Mouse (Mus musculus) spleen, adult 2 months (tissue): ENCODE data around the gene Ddx19a. TPM values are rescaled to one million over a fixed set of nuclear protein-coding genes. Genes with fewer than 3 reads are reported as not detected.

Source experiments
- DNase-seq, 2 experiments: peaks; one replicate each; pipeline versions ENCODE4 v3.0.0 to v3.0.0-alpha.2; 2012 to 2021; ENCODE audit warnings: low spot score in 2 of 2, low read depth in 1 of 2
- H3K27ac ChIP-seq: fragments of 200-500 bp; 2 replicates; pipeline ENCODE4 v1.5.1; 2012; ENCODE audit warnings: low read length, inconsistent platforms; ENCODE audit not compliant: insufficient read depth
- H3K27me3 ChIP-seq: fragments of 200-500 bp; 2 replicates; pipeline ENCODE4 v1.6.1; 2012; ENCODE audit warnings: mild to moderate bottlenecking, moderate library complexity, low read length, inconsistent platforms; ENCODE audit not compliant: control insufficient read depth, insufficient read depth
- H3K36me3 ChIP-seq: fragments of 200-500 bp; 2 replicates; pipeline ENCODE4 v1.6.1; 2012; ENCODE audit warnings: mild to moderate bottlenecking, low read length, inconsistent platforms; ENCODE audit not compliant: control insufficient read depth, insufficient read depth
- H3K4me1 ChIP-seq: fragments of 200-500 bp; 2 replicates; pipeline ENCODE4 v1.6.1; 2011; ENCODE audit warnings: inconsistent platforms; ENCODE audit not compliant: control insufficient read depth, insufficient read depth, insufficient read length
- H3K4me3 ChIP-seq: fragments of 200-500 bp; 2 replicates; pipeline ENCODE4 v1.5.1; 2011; ENCODE audit warnings: mild to moderate bottlenecking, inconsistent platforms; ENCODE audit not compliant: insufficient read depth, insufficient read length; ENCODE audit errors: extremely low read depth
- CTCF ChIP-seq: fragments of 200-500 bp; IDR thresholded peaks from 2 replicates; pipeline ENCODE4 v1.5.1; 2011; ENCODE audit warnings: mild to moderate bottlenecking, inconsistent platforms; ENCODE audit not compliant: insufficient read depth, insufficient read length, insufficient replicate concordance; ENCODE audit errors: extremely low read depth
- POLR2A ChIP-seq: fragments of 200-500 bp; IDR thresholded peaks from 2 replicates; pipeline ENCODE4 v1.6.1; 2011; ENCODE audit warnings: low read depth, low read length, inconsistent platforms
- WGBS: fragments of 180-500 bp; shearing (Covaris S2); methylation state at CpG from one replicate; pipeline ENCODE4 v1.1.7; 2018; 5-methylcytosine and 5-hydroxymethylcytosine counted together
- polyA plus RNA-seq: library from polyadenylated mRNA; depleted of rRNA; stranded (reverse); fragments of >200 nt; gene quantifications from 2 replicates; pipeline ENCODE4 v1.2.3, GENCODE M21; 2012

Gene Ddx19a
- polyA plus RNA-seq, 1 experiment, result 23.5 TPM

DNA sequence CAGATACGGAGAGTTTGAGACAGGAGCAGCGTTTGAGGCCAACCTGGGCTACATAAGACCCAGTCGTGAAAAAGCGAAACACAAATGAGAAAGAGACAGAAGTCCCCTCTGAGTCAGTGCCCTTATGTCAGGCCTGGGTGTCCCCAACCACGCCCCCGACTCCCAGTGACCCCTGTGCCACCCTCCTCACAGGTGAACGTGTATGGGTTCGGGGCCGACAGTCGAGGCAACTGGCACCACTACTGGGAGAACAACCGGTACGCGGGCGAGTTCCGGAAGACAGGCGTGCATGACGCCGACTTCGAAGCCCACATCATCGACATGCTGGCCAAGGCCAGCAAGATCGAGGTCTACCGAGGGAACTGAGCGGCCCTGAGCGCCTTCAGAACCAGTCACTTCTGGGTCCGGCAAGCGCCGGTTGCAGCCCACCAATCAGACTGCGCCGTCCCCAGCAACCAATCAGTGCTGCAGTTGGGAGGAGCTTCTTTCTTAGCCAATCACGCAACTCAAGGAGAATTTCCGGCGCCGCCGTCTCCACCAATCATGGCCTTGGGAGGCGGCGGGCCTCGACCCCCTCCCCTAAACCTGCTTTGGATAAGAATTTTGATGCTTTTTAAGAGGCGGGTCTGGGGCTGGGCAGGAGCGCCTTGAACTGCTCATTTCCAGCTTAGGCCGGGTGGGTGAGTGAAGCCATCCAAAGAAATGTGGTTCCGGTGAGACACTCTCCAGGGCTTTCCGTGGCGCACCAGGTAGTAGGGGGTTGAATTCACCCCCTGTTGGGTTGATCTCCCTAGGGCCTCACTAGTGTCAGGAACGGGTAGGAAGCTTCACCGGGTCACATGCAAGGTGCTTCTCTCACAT, 27.5 kb downstream of the Ddx19a start:
- no peak for TF ChIP-seq CTCF
- TF ChIP-seq POLR2A, result peak; percentile 85
- H3K4me3 ChIP-seq, result peak overlapping the region; percentile 63
- peaks cover 7% of the 10 kb centered on the region; the same call in 1 of the 2 replicates for H3K4me1 ChIP-seq
- peak; percentile 75 to 87 for DNase-seq
- WGBS, result 13% methylated on average over 45 of the region's 45 CpGs
- peak overlapping the region; percentile 47; the same call in 1 of the 2 replicates for H3K27ac ChIP-seq
- peaks cover 7% of the 10 kb centered on the region for H3K36me3 ChIP-seq
- no peaks in the 10 kb centered on the region for H3K27me3 ChIP-seq

DNA sequence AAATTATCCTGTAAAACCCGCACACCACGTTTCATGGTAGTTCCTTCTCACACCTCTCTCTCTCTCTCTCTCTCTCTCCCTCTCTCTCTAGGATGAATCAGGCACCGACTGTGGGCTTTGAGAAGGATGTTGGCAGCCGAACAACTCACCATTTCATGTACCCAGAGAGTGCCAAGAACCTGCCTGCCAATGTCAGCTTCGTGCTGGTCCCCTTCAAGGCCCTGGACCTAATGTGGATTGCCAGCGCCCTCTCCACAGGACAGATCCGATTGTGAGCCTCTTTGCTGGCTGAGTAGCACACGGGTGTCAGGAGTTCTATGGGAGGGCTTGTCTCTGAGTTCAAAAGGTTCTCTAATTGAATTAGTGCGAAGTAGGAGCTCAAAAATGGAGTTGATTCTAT, 30.3 kb downstream of the Ddx19a start:
- 86% methylated on average over 9 of the region's 9 CpGs for WGBS
- H3K36me3 ChIP-seq, result no peaks in the 10 kb centered on the region; the same call in 1 of the 2 replicates

DNA sequence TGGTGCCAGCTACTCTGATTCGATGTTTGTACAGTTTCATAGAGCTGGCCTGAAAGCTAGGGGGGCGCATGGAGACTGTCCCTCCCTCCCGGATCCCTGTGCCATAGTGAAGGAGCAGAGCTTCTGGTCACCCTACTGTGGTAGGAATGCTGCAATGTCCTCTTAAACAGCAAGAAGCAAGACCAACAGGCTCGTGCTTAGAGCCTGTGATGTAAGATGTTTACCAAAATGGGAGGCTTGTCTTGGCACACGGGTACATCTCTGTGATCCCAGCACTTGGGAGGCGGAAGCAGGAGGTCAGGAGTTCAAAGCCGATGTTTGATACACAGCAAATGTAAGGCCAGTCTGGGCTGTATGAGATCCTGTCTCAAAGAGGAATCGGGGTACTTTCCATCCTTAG, 31.0 kb downstream of the Ddx19a start:
- H3K4me3 ChIP-seq, result no peak overlapping the region
- H3K4me1 ChIP-seq, result peaks cover 7% of the 10 kb centered on the region; the same call in 1 of the 2 replicates
- no peaks in the 10 kb centered on the region for H3K27me3 ChIP-seq
- WGBS, result 89% methylated on average over 8 of the region's 8 CpGs
- no peak for DNase-seq
- 0 out of 2 replicates have a peak overlapping the region, but pooled peaks have one; percentile 43 for H3K27ac ChIP-seq
- no peak for TF ChIP-seq POLR2A
- no peak for TF ChIP-seq CTCF
- no peaks in the 10 kb centered on the region; the same call in 1 of the 2 replicates for H3K36me3 ChIP-seq

More for the DNA sequence above, 30.3 kb downstream of the Ddx19a start:
- H3K4me1 ChIP-seq, result peaks cover 7% of the 10 kb centered on the region; the same call in 1 of the 2 replicates
- H3K27me3 ChIP-seq, result no peaks in the 10 kb centered on the region
- H3K4me3 ChIP-seq, result no peak overlapping the region
- no peak overlapping the region for H3K27ac ChIP-seq
- no peak for TF ChIP-seq CTCF
- no peak for TF ChIP-seq POLR2A
- no peak for DNase-seq

DNA sequence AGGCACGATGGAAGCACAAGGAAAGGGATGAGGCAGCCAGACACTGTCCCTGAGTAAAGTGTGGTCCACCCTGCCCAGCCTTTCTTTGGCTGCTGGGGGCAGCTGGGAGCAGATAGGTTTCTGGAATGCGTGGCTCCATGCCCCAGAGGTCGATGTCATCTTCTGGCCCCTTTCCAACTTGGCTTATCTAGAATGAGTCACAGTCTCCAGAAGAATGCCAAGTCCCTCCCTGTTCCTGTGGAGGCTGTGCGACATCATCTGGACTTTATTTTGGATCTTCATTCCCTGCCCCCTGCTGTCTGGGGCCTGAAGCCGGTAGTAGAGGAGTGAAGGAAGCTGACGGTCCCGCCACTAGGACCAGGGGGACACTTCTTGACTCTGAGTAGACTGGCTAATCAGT, 32.0 kb downstream of the Ddx19a start:
- no peak overlapping the region for H3K4me3 ChIP-seq
- DNase-seq, result no peak
- no peaks in the 10 kb centered on the region; the same call in 1 of the 2 replicates for H3K36me3 ChIP-seq
- H3K27ac ChIP-seq, result no peak overlapping the region
- H3K4me1 ChIP-seq, result peaks cover 2% of the 10 kb centered on the region; the same call in 1 of the 2 replicates
- TF ChIP-seq POLR2A (no peak), CTCF (no peak)
- 72% methylated on average over 7 of the region's 7 CpGs for WGBS
- H3K27me3 ChIP-seq, result no peaks in the 10 kb centered on the region

DNA sequence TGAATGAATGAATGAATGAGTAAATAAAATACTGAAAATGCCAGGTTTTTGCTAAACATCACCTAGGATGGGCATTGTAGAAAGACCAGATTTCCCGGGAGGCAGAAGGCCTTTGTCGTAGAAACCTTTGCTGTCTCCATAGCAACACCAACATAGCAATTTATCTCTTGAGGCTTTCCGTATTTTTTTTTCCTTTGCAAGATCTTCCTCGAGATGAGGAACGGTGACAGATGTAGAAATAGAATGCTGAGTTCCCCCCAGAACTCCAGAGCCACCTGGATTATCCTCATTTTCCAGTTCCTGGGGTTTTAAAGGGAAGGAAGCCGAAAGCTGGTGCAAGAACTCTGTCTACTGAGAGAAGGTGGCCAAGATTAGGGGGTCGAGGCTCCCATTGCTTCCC, 32.9 kb downstream of the Ddx19a start:
- Histone ChIP-seq H3K36me3 (no peaks in the 10 kb centered on the region; the same call in 1 of the 2 replicates), H3K4me3 (no peak overlapping the region), H3K27me3 (no peaks in the 10 kb centered on the region), H3K4me1 (no peaks in the 10 kb centered on the region), H3K27ac (no peak overlapping the region)
- WGBS, result 89% methylated on average over 7 of the region's 7 CpGs
- DNase-seq, result no peak
- TF ChIP-seq CTCF (no peak), POLR2A (no peak)

DNA sequence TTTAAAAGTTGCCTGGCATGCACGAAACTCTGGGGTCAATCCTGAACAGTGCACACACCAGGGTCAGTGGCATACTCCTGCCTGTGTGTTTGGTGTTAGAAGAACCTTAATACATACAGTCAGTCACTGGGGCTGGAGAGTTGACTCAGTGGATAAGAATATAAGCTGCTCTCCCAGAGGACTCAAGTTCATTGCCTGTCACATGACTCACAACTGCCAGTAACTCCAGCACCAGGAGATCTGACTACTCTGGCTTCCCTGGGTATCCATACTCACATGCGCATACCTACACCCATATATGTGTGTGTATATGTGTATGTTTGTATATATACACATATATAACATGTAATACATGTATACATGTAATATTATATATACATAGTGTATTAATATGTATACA, 34.5 kb downstream of the Ddx19a start:
- Histone ChIP-seq H3K36me3 (peaks cover 1% of the 10 kb centered on the region), H3K27me3 (no peaks in the 10 kb centered on the region), H3K4me3 (no peak overlapping the region), H3K27ac (no peak overlapping the region), H3K4me1 (no peaks in the 10 kb centered on the region)
- no peak for DNase-seq
- TF ChIP-seq POLR2A (no peak), CTCF (no peak)
- 92% methylated on average over 2 of the region's 2 CpGs for WGBS

DNA sequence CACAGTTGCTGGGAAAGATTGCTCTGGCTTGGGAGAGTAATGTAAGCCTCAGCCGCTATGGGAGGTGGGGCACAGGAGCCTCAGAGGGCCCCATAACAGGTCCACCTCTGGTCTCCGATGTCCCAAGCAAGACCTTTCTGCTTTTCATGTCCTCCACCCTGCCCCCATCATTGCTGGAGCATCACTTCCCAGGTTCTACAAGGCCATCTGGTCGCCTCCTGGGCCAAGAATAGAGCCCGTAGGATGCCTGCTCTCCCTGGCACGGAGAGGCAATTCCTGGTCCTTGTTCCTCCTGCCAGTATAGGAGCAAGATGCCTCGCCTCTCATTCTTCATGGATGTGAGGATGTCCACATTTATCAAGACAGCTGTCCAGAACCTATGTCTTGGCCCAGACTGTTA, 37.7 kb downstream of the Ddx19a start:
- no peaks in the 10 kb centered on the region for H3K27me3 ChIP-seq
- no peak overlapping the region for H3K4me3 ChIP-seq
- H3K27ac ChIP-seq, result no peak overlapping the region
- no peaks in the 10 kb centered on the region; the same call in 1 of the 2 replicates for H3K4me1 ChIP-seq
- DNase-seq, result no peak
- TF ChIP-seq CTCF (no peak), POLR2A (no peak)
- 93% methylated on average over 6 of the region's 6 CpGs for WGBS
- H3K36me3 ChIP-seq, result peaks cover 3% of the 10 kb centered on the region
